Mouse (Mus musculus) frontal cortex, postnatal 25 days (tissue): ENCODE measurements around the gene Cux1.

Experiments
- DNase-seq, 2 experiments: peaks; one replicate each; pipeline ENCODE4 v3.0.0; 2022; ENCODE audit warnings: low spot score in 2 of 2

Gene Cux1

DNA sequence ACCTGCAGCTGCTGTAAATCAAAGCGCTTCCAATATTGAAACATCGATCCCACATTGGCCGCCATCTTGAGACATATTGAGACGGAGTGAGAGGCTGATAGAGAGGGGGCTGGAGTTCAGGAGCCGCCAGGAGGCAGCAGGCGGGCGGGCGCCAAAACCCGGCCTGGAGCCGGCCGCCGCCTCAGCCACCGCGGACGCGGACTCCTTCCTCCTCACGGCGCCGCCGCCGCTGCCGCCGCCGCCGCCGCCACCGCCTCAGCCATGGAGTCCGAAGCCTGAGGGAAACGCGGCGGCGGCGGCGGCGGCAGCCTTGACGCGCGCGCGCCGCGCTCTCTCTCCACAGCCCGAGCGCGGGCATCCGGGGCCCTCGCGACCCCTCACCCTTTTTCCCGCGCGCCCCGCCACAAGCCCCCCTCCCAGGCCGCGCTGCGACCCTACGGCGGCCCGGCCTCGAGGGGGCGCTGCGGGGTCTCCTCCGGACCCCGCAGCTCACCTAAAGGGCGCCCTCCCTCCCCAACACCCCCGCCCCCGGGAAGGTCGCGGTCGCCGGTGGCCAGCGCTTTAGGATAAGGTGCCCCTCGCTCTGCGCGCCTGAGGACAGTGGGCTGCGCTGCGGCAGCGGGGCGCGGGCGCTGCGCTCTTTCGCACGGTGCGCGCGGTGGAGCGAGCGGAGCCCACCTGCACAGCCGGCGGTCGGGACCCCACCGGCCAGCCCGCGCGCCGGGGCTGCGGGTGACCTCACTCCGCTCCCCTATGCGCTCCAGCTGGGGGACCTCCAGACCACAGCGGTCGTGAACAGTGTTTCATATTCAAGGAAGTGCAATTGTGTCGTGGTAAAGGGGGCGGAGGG is at the start of gene Cux1:
Cux1 (minus strand) TSS at position 315 of the 850 bp plus-strand sequence.
- DNase-seq = peak; percentile 39 to 64

DNA sequence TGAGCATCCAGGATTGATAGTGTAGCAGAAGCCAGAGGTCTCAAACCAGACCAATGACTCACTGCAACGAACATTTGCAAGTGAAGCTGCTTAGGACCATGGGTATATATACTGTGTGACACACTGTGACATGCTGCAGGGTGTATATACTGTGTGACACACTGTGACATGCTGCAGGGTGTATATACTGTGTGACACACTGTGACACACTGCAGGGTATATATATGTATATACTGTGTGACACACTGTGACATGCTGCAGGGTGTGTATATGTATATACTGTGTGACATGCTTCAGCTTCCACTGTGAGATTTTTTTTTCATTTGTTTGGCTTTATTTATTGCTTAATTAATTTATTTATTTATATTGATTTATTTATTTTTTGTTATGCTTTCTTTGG is 45.1 kb upstream of the Cux1 start:
- DNase-seq = no peak

DNA sequence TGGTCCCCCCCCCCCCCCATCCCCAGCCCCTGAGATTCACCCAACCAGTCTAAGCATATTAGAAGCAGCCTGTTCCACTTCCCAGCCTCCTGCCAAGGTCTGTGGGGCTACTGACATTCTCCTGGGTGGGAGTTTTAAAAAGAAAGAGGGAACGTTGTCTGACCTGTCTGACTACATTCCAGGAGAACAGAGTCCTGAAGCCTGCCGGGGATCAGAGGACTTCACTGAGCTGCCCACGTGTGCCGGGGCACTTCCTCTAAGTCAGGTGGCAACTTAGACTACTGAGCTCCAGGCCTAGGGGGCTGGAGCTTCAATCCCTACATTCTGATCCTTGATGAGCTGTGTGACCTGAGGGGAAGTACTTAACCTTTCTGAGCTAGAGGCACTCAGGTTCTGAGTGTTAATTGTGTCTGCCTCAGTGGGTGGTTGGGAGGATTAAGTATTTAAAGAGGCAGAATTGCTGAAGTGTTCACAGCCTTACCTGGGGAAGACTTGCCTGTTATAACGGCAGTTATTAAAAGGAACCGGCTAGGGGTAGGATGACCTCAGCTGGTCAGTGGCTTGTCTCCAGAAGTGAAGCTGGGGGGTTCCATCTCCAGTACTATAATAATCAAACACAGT is 41.6 kb upstream of the Cux1 start:
- no peak for DNase-seq

DNA sequence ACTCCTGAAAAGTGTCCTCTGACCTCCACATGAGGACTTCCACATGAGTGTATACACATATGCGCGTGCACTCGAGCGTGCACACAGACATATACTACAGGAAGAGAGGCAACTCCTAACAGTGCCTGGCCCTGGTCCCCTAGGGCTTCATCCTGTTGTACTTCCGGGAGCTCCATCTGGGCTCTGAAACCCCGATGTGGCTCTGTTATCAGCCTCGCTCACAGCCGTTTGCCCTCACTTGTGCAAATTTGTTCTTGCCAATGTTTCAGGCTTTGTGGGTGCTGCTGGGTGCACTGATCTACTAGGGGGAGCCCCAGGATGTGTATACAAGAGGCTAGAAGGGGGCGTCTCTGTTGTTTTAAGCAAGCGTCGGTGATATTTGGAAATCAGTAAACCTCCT is 37.9 kb upstream of the Cux1 start:
- no peak for DNase-seq

DNA sequence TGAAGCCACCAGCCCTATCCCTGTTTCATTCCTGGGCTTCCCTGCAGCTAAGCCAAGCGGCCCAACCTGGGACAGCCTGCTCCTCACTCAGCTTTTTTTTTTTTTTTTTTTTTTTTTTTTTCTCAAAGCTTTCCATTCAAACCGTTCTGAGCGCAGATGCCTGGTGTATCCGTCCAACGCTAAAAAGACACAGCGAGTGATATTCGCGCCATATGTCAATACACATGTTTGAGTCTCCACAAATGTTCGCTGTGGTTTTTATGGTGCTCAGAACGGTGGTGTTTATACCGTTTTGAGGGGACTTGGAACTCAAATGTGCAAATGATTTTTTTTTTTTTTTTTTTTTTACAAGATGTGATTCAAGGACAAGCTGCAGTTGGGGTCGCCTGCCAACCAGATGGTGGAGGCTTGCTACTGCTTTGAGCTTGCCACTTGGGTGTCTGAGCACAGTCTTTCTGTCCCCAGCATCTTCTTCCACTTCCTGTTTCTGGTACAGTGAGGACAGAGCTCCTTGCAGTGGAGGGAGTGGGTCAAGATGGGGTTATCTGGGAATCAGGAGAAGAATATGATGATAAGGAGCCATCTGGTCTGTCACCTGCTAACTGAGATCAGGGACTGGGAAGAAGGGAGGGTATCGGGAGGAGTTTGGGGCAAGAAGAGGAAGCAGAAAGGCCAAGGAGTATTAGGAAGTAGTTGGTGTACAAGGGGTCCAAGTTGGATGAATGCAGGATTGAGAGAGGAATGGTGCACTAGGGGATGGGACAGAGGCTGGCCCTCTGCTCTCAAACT is 36.1 kb upstream of the Cux1 start:
- no peak for DNase-seq

DNA sequence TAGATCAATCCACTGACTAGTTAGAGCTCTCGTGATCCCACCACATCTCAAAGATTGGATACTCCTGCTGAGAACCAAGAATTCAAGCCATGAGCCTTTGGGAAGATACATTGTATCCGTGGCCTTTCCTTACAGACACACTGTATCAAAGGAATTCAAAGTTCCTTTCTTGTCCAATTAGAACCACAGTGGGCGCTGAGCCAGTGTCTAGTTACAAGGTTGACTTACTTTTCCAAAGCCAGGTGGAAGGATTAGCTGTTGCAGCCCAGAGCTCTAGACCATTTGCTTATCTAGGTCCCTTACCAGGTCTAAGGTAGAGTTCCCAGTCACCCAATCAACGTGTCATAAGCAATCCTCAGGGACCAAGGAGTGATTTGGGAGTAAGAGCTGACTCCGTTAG is 33.2 kb upstream of the Cux1 start:
- no peak for DNase-seq

DNA sequence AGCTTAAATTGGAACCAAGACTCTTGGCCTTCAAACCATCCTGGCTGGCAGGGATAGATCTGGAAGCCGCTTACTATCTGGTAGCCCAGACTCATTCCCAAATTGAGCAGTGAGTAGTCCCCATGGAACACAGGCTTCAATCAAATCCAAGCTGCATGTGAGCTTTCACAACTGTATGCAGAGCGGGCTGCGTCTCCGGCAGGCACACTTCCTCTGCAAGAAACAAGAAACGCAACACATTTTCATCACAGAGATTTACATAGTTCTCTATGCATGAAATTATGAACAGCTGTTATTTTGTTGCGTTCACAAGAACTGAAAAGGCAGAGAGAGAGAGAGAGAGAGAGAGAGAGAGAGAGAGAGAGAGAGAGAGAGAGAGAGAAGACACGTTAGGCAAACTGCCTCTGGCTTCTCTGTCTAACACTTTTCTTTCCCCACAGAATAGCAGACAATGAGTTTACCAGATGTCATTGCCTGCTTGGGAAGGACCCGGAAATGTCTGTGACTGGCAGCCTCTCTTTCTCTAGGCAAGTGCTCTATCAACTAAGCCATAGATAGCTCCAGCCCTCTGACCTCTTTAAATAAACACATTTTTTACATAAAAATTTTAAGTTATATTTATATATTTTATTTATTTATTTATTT is 27.7 kb upstream of the Cux1 start:
- DNase-seq = no peak

DNA sequence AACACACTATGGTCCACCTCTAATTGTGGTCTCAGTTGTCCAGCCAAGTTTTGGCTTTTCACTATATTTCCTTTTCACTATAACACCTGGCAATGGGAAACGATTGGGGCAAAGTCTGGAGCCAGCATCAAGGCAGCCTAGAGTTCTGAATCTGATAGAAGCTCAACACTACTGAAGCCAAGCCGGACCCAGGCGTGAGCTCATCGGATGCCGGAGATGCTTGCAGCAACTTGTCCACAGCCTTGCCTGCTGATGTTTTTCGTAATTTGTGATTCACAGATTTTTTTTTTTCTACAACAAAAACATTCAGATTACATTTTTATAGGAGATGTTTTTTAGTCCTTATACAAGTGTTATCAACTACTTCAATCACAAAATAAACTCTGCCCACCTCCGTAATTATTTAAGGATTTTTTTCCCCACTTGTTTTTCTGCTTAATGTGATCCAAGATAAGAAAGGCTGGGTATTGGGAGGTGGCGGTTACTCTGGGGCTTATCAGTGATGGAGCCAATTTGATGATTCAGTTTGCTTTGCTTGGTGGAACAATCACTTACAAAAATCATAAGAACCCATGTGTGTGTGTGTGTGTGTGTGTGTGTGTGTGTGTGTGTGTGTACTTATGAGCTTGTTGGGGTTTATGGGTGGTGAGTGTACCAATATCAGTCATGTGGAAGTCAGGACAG is 24.7 kb upstream of the Cux1 start:
- no peak for DNase-seq

DNA sequence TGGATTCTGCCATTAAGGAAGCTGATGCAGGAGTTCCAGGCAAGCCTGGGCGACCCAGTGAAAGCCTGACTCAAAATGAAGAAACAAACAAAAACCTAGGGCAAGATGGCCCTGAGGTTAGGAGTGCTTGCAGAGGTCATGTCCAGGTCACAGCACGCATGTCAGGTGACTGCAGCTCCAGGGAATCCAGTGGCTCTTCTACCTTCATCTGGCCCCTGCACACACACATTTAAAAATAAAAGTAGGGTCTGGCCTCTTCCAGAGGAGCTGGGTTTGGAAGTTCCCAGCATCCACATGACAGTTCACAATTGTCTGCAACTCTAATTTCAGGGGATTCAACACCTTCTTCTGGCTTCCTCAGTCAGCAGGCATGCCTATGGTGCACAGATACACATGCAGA is 21.7 kb upstream of the Cux1 start:
- DNase-seq = no peak

DNA sequence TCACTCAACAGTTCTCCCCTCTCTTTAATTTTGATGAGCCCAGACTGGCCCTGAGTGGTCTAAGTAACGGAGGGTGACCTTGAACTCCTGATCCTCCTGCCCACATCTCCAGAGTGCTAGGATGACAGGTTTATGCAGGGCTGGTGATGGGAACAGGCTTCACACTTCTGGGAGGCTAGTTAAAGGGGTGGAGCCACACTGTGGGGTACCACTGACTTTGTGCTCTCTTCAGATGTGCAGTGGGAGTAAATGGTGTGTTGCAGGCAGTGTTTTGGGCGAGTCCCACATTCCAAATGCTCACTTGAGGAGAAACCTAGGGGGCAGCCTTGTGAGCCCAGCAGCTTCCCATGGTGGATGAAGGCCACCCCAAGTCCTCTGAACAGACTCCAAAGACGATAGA is 21.2 kb upstream of the Cux1 start:
- DNase-seq = no peak

DNA sequence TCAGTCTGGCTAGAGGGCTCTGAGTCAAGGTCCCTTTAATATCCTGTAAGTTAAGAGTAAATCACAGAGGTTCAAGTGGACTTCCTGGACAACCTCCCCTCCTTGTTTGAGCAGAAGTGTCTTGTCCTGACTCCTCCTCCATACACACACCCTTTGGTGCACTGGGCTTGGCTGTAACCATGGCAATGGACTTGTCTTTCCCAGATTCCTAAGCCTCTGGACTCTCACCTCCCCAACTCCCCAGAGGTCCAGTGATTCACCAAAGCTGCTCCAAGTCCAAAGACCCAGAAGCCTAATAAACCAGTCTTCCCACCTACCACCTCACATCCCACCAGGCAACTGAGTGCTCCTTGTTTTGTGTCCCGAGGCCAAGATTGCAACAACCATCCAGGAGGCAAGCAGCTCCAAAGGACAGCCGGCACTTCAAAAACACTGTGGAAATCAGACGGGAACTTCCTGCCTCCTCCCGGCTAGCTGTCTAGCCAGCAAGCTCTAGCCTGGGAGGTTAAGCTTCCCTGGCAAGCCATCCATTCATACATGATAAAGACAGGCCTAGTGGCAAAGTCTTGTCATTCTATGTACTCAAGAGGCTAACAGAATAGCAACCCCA is 17.5 kb upstream of the Cux1 start:
- DNase-seq = no peak

DNA sequence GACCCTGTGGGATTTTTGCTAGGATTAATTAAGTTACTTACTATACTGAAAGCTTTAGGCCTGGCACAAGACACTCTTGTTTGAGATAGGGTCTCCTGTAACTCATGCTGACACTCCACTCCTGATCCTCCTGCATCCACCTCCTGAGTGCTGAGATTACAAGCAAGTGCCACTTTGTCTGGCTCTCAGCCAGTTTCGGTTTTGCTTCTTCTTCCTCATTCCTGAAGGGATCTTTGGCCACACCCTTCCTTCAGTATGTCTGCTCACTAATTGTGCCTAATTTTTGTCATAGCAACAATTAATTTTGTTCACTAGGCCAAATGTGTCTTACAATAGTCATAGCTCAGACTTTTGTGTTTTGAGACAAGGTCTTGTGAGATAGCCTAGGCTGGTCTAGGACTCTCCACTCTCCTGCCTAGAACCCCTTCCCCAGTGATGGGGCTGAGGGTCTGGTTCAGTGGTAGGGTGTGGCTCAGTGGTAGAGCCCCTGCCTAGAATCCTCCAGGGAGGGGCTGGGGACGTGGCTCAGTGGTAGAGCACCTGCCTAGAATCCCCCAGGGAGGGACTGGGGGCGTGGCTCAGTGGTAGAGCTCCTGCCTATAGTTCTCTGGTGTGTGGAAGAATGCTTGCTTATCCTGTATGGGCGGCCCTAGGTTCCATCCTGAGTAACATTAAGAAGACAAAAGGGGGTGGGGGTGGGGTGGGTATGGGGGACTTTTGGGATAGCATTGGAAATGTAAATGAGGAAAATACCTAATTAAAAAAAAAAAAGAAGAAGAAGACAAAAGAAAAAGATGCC is 16.6 kb upstream of the Cux1 start:
- no peak for DNase-seq

DNA sequence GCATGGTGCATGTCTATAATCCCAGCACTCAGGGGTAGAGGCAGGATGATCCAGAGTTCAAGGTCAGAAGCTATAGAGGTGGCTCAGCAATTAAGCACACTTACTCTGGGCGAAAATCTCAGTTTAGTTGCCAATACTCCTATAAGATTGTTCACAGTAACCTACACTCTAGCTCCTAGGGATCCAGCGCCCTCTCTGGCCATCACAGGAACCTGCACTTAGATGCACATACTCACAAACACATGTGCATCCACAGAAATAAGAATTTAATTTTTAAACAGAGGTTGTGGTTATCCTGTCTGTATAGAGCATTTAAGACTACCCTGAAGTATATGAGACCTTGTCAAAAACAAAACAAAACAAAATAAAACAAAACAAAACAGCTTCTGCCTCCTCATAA is 16.0 kb upstream of the Cux1 start:
- no peak for DNase-seq

DNA sequence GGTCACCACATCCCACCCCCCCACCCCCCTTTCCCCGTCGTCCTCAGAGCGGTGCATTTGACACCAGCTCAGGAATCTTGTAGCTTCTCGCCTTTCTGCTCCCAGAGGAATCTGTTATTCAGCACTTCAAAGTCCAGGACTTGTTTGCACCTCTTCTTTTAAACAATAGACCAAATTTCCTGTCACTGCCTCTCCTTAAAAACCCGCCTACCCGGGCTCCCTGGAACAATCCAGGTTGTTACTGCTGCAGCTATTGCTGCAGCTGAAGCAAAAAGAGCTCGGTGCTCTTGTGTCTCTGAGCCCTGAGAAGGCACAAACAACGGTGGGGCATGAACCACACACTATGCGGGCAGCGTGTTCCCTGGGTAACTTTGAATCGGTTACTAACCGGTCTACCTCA is 14.9 kb upstream of the Cux1 start:
- no peak for DNase-seq

DNA sequence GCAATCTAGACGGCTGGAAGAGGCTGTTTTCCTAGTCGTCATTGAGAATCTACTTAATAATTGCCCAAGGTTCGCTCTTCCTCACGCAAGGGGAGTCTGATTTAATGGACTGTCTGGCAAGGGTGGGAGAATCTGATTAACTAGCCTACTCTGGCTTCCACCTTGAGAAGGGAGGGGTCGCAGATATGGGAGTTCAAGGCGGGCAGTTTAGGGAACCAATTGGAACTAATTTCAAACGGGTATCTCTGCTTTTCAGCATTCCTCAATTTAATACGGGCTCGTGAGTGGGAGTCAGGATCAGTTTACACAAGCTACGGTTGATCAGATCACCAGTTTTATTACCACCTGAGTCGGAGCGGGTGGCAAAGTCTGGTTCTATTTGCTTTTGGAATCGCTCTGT is 14.3 kb upstream of the Cux1 start:
- DNase-seq = no peak

DNA sequence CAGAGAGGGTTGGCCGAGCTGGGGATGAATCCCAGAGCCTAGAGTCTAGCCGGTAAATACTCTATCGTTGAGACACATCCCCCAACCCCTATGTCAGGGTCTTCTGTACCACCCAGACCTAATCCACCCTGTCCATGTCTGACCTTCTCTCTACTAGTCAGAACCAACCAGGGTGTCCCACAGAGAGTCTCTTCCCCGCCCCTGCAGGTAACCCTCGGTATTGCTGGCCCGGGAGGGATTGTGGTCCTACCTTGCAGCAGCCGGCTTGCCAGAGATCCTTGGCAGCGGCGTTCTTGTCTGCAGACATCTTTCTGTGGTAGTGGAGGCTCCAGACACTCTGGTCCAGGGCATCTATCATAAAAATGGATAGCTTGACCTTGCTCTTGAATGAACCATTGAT is 13.9 kb upstream of the Cux1 start:
- DNase-seq = no peak

DNA sequence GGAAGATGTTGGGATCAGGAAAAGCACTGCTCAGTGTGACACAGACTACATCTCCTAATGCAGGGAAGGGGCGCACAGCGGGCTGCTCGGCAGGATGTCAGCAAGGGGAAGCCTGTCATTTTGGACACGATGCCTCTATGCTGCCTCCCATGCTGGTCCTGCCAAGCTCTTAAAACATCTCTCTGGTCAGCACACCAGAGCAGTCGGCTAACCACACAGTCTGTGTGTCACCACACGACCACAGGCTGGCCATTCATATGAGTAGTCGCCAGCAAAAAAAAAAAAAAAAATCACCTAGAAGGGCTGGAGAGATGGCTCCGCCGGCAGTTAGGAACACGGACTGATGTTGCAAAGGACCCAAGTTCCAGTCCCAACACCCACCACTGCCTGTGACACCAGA is 10.9 kb upstream of the Cux1 start:
- no peak for DNase-seq

DNA sequence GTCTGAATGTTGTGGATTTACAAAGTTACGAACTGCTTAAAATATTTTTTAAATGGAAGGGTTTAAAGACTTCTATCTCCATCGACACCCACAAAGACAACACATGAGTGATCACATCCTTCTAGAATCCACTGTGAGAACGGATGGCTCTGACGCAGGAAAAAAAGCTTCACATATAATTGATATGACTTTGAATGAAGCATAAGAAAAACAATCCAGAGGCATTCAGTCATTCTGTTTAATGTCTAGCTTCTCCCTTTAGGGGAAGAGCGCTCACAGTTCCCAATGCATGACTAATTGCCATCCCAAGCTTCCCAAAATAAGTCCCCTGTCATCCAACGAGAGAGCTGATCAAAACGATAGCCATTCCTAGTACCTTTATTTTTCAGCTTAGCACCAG is 2.9 kb upstream of the Cux1 start:
- no peak for DNase-seq

DNA sequence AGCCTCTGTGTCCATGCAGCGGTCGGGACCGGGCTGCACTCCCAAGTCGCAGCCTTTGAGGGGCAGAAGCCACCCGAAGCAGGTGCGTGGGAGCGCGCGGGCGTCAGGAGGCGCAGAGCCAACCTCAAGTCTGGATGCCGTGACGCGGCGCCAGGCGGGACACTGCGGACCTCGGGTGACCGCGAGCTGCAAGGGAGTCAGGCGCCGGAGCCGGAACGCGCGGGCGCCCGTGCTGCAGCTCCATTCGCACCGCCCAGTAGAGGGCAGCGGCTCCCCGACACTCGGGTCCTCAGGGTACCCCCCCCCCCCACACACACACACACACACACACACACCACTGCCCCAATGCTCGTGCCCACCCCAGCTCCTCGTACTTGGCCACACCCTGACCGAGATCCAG is 1.5 kb upstream of the Cux1 start:
- DNase-seq = peak; percentile 33 to 59

DNA sequence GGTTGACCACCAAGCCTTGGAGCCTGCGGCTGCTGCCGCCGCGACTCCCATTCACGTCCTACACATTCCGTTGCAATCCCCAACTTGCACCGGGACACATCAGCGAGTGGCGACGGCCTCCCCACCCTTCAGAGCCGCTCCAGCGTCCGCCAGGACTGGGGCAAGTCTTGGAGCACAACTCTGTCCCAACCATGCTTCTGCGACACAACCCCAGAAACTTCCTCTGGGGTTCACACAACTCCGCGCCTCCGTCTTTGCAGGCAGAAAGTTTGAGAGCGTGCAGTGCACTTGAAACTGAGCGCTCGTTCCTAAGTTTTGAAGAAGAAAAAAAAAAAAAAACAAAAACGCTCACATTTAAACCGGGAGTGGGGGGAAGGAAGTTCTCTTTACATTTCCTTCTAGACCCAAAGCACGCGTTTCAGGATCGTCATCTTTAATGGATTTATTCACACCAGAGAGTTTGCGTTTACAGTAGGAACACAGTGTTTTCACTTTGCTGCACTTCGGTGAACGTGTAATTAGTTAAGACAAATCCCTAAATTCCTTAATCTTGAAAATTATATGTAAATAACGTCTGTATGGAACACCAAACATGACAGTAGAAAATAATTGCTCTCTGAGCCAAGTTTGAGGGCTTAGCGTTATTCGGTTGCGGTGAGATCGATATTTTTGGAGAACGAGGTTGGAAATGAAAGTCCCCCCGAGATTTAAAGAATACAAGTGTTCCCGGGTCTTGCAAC is 906 bp upstream of the Cux1 start:
- no peak for DNase-seq
